Mouse (Mus musculus) ES-Bruce4 (cell line): ENCODE measurements around the gene Ess2. TPM values are rescaled to one million over a fixed set of nuclear protein-coding genes. Genes with fewer than 3 reads are reported as not detected.

Experiments
- H3K27ac ChIP-seq: 2 replicates; pipeline ENCODE4 v1.5.1; 2012; ENCODE audit warnings: low read length, inconsistent platforms; ENCODE audit not compliant: insufficient read depth
- H3K27me3 ChIP-seq: 2 replicates; pipeline ENCODE4 v1.6.1; 2012; ENCODE audit warnings: mild to moderate bottlenecking, low read length, inconsistent platforms; ENCODE audit not compliant: control insufficient read depth, poor library complexity, insufficient read depth, severe bottlenecking
- H3K36me3 ChIP-seq: 2 replicates; pipeline ENCODE4 v1.6.1; 2012; ENCODE audit warnings: inconsistent platforms, mild to moderate bottlenecking, low read length, moderate library complexity; ENCODE audit not compliant: control insufficient read depth, poor library complexity, insufficient read depth, severe bottlenecking
- H3K4me1 ChIP-seq: one replicate; pipeline ENCODE4 v1.8.1; 2011; ENCODE audit warnings: low read length; ENCODE audit not compliant: control insufficient read depth, insufficient read depth
- H3K4me3 ChIP-seq: 2 replicates; pipeline ENCODE4 v1.5.1; 2011; ENCODE audit warnings: low read depth, mild to moderate bottlenecking, low read length
- H3K9ac ChIP-seq: 2 replicates; pipeline ENCODE4 v1.6.1; 2012; ENCODE audit warnings: low read depth, mild to moderate bottlenecking, inconsistent platforms; ENCODE audit not compliant: poor library complexity, severe bottlenecking
- H3K9me3 ChIP-seq: replicated peaks from 2 replicates; pipeline ENCODE4 v1.6.1; 2012; ENCODE audit warnings: mild to moderate bottlenecking, low read length, inconsistent platforms; ENCODE audit not compliant: control insufficient read depth, poor library complexity, insufficient read depth, severe bottlenecking
- CTCF ChIP-seq: IDR thresholded peaks from one replicate; pipeline ENCODE4 v1.8.1; 2011; ENCODE audit warnings: low read depth, low read length
- EP300 ChIP-seq: IDR thresholded peaks from 2 replicates; pipeline ENCODE4 v1.6.1; 2011; ENCODE audit warnings: low read depth, low read length; ENCODE audit not compliant: insufficient read depth
- POLR2A ChIP-seq: IDR thresholded peaks from one replicate; pipeline ENCODE4 v1.8.1; 2011; ENCODE audit warnings: low read length; ENCODE audit not compliant: insufficient read depth
- polyA plus RNA-seq: library from polyadenylated mRNA; stranded (reverse); fragments of >200 nt; gene quantifications from 2 replicates; pipeline ENCODE4 v1.2.4, GENCODE M21; 2011; ENCODE audit warnings: low read depth; ENCODE audit not compliant: missing spikeins, insufficient read depth, insufficient read length

The Ess2 gene
- polyA plus RNA-seq, 1 experiment: 22.2 TPM

DNA sequence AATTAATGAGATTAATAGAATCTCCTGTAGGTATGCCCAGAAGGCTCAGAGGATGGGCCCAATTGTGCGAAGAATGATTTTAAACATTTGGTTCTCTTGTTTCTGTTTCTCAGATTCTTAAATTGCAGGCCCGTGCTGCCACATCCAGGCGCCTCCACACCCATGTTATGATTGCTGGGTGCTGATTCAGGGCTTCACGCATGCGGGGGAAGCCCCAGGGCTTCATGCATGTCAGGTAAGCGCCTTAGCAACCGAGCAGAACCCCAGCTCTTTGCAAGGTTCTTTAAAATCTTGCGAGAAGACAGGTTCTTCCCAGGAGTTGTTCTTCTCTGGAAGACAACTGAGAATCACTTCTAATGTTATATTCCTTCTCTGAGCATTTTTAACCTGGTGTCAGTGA lies 32.3 kb upstream of the Ess2 start:
- Histone ChIP-seq H3K9me3 (no peaks in the 10 kb centered on the region), H3K27me3 (no peaks in the 10 kb centered on the region), H3K36me3 (no peaks in the 10 kb centered on the region), H3K4me1 (no peaks in the 10 kb centered on the region), H3K27ac (no peak overlapping the region), H3K4me3 (no peak overlapping the region), H3K9ac (no peak overlapping the region)
- TF ChIP-seq EP300 (no peak), POLR2A (no peak), CTCF (no peak)

DNA sequence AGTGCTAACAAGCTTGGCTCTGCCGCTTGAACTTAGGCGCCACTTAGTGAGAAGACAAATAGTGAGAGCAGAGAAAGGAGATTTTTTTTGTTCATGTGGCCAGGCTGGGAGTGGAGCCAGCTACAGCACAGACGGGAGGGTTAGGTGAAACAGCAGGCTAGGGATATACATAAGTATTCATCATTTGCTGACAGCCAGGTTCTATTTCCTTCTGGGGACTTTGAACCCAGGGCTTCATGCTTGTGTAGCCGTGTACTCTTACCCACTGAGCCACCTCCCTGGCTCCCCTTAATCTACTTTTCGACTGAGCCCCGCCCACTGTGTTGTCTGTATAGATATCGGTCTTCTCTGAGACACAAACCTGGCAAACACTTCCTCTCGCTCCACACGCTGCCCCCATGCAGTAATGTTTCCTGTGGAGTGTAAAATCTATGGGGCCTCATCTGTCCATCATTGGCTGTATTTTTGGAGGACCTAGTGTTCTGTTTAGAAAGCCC lies 28.2 kb upstream of the Ess2 start:
- Histone ChIP-seq H3K9me3 (no peaks in the 10 kb centered on the region), H3K9ac (no peak overlapping the region), H3K36me3 (no peaks in the 10 kb centered on the region), H3K27ac (no peak overlapping the region), H3K27me3 (no peaks in the 10 kb centered on the region), H3K4me3 (no peak overlapping the region), H3K4me1 (no peaks in the 10 kb centered on the region)
- TF ChIP-seq CTCF (no peak), POLR2A (no peak), EP300 (no peak)

DNA sequence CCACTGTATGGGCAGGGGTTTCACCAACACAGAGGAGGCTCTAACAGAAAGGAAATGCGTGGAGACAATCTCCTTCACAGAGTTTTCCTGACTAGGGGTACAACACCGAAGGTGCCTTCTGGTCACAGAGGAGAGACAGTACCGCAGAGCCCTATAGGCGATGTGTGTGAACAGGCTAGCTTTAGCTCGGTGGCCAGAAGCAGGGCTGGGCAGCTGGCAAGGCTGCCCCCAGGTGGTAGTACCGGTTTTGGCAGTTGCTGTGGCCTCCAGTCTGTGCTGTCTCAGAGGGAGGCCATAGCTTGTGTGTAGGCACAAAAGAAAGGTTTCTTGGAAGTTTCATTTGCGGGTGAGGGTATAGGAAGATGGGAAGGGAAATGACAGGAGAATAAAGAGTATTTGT lies 27.7 kb upstream of the Ess2 start:
- Histone ChIP-seq H3K9me3 (no peaks in the 10 kb centered on the region), H3K27me3 (no peaks in the 10 kb centered on the region), H3K36me3 (no peaks in the 10 kb centered on the region), H3K27ac (no peak overlapping the region), H3K4me1 (no peaks in the 10 kb centered on the region), H3K4me3 (no peak overlapping the region), H3K9ac (no peak overlapping the region)
- no peak for TF ChIP-seq EP300
- TF ChIP-seq CTCF: peak; percentile 92
- no peak for TF ChIP-seq POLR2A

DNA sequence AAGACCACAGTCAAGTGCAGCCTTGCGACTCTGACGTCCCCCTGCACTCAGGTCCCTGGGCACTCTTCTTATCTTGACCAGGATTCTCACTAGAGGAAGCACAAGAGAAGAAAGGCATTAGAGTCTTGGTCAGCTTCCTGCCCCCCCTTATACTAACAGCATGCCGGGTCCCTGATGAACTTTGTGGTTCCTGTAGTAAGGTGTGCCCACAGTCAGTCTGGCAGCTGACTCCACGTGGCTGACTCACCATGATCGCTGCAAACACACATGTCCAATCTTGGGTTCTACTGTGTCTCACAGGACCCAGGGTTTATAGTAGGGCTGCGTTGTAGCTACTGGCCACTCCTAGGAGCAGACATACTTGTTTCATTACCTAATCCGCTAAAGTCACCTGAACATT lies 27.0 kb upstream of the Ess2 start:
- Histone ChIP-seq H3K4me3 (no peak overlapping the region), H3K27ac (no peak overlapping the region), H3K9me3 (no peaks in the 10 kb centered on the region), H3K4me1 (no peaks in the 10 kb centered on the region), H3K9ac (no peak overlapping the region), H3K36me3 (no peaks in the 10 kb centered on the region), H3K27me3 (no peaks in the 10 kb centered on the region)
- no peak for TF ChIP-seq CTCF
- no peak for TF ChIP-seq EP300
- TF ChIP-seq POLR2A: no peak

DNA sequence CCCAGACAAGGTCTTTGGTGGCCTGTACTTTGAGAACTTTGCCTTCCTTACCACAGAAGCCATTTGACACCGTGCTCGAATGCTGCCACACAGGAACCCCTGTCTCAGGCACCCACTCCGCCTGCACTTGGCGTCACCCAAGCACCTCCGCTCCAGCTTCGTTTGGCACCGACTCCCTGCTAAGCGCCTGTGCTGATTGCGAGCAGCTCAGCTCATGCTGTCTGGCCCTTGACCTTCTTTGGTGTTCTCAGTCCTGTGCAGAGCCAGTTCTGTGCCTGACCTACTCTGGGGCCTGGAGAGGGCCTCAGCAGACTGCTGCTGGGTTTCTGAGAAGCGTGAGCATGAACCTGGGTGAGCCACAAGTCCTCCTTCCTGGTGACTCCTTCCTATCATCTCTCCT lies 25.6 kb upstream of the Ess2 start:
- Histone ChIP-seq H3K9ac (no peak overlapping the region), H3K27ac (no peak overlapping the region), H3K27me3 (no peaks in the 10 kb centered on the region), H3K9me3 (no peaks in the 10 kb centered on the region), H3K36me3 (no peaks in the 10 kb centered on the region), H3K4me1 (no peaks in the 10 kb centered on the region), H3K4me3 (no peak overlapping the region)
- TF ChIP-seq EP300 (no peak), POLR2A (no peak), CTCF (no peak)

DNA sequence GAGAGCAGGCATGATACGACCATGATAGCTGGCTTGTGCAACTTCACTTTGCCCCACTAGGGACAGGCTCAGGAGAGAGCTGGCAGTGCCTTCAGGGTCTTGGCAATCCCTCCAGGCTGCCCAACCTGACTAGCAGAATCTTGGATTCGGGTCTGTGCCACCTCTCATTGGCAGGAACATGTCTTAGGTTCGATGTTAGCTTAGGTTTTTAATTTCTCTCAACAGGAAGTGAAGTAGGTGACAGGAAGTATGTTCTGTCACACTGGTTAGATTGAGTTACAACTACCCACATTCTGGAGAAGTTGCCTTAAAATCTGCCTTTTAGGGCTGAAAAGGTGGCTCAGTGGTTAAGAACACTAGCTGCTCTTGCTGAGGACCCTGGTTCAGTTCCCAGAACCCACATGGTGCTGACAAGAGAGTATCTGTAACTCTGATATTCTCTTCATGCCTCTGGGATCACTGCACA lies 23.3 kb upstream of the Ess2 start:
- H3K27me3 ChIP-seq: no peaks in the 10 kb centered on the region
- no peak for TF ChIP-seq POLR2A
- TF ChIP-seq EP300: no peak
- TF ChIP-seq CTCF: no peak
- no peaks in the 10 kb centered on the region for H3K36me3 ChIP-seq

More for the DNA sequence above, 23.3 kb upstream of the Ess2 start:
- Histone ChIP-seq H3K9ac (no peak overlapping the region), H3K4me3 (no peak overlapping the region), H3K4me1 (peaks cover 3% of the 10 kb centered on the region), H3K27ac (no peak overlapping the region), H3K9me3 (no peaks in the 10 kb centered on the region)
